Mouse (Mus musculus) fibroblast of lung, adult 2 months (primary cell): ENCODE measurements around the gene B4galnt3.
A peak's percentile ranks its signal among the peaks of the same experiment; 100 is the strongest.

Experiments used
- DNase-seq: peaks from one replicate; pipeline ENCODE4 v3.0.0-alpha.2; 2011; ENCODE audit warnings: low read depth

The B4galnt3 gene

DNA sequence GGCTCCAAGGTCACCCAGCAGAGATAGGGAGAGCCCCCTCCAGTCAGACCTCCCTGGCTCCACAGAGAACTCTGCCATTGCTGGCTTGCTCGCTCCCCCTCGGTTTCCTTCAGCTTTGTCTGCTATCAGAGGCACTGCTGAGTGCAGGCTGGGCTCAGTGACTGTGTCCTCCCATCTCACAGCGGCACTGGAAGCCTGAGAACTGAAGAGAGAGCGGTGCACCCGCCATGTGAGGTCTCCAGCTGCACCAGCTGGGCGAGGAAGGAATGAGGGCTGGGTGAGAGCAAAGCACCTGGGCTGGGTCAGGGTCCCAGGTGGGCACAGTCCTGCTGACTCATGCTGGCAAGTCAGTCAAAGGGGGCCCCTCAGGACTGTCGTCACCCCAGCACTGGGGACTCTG lies 108.6 kb downstream of the B4galnt3 start:
- DNase-seq, result no peak

DNA sequence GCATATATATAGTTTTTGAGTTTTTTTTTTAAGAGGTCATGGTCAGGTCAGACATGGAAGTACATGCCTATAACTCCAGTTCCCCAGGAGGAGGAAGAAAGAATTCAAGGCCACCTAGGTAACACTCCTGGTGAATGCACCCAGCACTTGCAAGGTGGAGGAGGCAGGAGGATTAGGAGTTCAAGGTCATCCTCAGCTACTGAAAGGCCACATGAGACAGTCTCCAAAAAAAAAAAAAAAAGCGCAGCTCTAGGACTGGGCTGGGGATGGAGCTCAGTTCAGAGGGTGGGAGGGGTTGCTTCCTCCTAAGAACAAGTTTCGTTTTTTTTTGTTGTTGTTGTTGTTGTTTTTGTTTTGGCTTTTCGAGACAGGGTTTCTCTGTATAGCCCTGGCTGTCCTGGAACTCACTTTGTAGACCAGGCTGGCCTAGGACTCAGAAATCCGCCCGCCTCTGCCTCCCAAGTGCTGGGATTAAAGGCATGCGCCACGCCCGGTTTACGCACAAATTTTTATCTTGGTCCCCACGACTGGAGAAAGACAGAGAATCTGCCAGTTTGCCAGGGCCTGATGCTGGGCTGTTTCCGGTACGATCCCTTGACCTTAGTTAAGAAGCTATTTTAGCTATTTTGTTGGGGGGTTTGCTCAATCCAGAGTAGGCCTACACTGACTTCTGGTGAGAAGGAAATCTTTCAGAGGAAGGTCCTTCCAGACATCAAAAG lies 109.2 kb downstream of the B4galnt3 start:
- no peak for DNase-seq

DNA sequence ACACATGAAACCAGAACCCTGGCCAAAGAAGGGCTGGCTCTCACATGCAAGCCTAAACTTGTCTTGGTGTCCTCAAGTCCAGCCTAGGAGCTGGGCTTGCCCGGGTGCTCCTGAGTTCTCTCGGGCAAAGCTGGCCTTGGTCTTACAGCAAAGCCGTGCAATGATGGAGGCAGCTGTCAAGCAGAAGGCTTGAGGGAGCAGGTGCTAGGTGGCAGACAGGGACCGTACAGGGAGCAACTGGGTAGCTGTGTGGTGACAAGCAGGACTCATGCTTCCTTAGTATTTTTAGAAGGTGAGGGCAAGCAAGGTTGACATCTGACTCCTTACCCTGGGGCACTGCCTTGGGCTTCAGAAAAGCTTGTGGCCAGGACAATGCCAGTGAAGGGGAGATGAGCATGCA lies 110.6 kb downstream of the B4galnt3 start:
- DNase-seq, result no peak

DNA sequence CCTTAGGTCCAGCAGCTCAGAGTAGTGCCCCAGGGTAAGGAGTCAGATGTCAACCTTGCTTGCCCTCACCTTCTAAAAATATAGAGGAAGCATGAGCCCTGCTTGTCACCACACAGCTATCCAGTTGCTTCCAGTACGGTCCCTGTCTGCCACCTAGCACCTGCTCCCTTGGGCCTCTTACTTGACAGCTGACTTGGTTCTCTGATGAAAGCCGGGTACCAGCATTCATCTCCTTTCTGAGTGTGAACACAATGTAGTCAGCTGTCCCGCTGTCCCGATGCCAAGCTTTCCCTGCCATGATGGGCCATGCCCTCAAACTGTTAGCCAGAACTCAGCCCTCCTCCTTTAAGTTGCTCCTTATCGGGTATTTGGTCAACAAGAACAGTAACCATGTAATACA lies 112.2 kb downstream of the B4galnt3 start:
- no peak for DNase-seq

DNA sequence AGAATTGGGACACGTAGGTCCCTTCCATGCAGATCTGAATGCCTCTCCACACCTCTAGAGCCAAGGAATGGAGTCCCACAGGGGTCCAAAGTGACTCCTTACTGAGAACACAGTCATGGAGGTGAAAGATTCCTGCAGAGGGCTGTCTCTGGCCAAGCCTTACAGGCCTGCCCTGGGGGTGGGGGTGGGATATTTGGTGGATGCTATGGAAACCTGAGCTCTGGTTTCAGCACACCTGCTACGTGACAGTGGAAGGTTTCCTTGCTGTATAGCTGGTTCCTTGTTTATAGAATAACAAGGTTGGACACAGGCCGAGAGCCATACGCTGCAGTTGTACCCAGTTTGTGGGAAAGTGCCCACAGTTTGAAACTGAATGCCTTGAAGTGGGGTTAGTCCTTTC lies 113.9 kb downstream of the B4galnt3 start:
- no peak for DNase-seq

DNA sequence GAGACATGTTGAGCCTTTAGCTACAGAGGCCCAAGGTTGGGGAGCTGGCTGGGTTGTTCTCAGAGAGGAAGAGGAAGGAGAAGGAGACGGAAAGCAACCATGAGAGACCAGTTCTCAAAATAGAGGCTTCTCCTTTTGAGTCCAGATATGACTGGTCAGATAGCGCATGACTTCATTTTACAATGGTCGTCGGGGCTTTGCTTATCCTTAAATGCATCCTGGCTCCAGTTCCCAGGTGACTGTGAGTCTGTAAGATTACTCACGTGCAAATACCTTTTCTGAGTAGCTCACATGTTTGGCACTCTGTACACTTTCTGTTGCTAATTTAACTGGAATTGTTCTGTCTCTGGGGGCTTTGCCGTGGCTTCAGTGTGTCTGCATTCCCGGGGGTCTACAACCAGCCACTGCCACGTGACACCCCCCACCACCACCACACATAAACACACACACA lies 114.6 kb downstream of the B4galnt3 start:
- no peak for DNase-seq

DNA sequence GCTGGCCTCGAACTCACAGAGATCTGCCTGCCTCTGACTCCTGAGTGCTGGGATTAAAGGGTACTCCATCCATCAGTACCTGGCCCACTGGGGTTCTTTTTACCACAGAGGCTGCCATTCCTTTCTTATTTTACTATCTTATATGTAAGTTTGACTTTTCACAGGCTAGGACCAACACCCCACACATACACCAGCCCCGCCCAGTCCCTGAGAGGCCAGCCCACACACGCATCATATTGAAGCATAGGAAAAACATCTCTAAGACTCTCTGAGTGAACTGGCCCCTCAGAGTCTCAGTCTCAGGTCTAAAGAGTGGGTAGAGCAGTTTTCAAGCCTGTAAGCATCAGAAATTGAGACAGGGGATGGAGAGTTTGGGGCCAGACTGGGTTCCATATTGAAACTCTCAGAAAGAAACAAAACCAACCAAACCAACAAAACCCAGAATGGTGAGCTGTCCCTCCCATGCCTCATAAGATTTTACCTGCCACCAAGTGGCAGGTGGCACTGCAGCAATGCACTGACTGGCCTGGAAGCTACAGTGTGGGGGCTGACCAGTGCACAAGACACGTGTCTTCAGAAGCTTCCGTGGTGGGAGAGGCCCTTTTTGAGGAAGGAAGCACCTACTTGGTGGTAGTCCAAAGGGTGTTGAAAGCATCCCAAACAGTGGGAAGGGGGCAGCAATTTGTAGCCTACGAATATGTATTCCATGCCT lies 115.2 kb downstream of the B4galnt3 start:
- no peak for DNase-seq

DNA sequence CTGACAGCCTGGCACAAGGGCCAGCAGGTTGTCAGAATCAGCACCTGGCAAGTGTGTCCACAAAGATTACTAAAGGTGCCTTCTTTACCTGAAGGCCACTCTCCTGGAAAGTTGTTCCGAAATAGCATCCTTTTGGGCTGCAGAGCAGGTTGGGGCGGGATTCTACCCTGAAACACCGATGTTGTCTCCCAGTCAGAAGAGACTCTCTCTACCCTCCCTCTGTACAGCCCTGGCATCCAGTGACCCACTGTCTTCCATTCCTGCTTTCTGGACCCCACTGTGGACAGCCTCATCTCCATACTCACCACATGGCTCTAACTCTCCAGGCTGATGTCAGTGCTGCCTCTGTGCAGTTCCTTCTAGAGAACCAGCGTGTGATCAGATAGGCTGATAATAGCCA lies 118.7 kb downstream of the B4galnt3 start:
- no peak for DNase-seq

DNA sequence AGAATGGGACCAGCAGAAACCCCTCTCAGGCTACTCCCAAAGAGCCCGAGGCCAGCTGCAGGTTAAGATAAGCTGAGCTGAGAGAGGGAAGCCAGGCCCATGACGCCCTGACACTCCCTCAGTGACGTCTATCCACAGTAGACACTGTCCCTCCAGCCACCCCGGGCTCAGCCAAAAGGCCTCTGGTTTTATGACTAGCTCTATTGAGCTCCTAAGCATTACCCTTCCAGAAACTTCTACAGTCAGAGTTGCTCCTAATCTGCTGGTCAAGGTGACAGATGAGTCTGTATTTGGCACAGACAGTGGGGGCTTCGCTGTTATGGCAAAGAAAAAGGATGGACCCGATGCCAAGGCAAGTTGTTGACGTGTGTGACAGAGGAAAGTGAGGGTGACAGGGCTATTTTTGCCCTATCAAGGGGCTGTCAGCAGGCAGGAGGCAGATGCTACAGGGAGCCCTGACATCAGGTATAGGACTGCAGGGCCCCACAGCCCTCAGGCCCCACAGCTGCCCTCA lies 119.7 kb downstream of the B4galnt3 start:
- DNase-seq, result no peak

DNA sequence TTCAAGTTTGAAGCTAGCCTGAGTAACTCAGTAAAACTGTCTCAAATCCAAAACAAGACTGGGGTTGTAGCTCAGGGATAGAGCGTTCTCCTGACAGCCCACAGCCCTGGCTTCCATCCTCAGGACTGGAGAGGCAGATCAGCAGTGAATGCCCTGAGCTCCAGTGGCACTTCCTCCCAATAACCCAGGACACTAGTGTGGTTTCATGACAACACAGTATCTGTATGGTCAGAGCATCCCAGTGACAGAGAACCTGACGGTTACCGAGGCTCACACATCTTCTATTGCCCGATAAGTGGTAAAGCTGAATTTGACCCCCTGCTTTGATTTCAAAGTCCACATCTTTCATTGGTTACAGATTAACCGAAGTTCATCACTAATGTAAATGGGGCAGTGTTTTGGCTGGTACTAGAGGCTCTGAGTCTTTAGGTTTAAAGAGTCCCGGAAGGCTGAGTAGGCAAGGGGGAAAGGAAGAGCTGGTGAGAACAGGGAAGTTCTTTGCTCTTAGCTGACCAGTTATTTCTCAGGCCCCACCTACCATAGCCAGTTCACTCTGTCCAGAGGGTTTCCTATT lies 120.2 kb downstream of the B4galnt3 start:
- DNase-seq, result no peak

DNA sequence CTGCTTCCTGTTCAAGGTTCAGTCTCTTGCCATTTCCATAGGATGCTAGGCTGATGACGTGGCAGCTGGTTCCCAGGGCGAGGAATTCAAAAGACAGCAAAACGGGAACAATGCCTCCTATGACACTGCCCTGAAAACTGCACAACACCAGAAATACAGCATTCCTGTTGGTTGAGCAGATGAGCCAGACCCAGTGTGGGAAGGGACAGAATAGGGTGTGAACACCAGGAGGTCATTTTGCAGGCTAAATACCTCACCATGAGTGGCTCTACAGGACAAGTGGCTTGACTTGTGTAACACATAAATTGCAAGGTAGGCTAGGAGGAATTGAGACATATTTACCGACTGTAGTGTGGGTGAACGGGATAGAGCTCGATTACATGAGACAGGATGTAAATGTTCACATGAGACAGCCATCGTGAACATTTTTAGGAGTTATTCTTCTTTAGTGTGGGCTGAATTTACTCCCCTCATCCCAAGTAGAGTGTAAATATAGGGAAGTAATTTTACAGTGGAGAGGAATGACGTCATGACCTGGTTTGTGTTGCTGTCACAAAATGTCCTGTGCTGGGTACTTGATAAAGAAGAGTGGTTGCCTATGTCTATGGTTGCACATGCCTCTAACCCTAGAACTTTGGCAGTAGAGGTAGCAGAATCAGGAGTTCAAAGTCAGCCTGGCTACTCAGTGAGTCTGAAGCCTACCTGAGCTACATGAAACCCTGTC lies 121.9 kb downstream of the B4galnt3 start:
- DNase-seq, result no peak

DNA sequence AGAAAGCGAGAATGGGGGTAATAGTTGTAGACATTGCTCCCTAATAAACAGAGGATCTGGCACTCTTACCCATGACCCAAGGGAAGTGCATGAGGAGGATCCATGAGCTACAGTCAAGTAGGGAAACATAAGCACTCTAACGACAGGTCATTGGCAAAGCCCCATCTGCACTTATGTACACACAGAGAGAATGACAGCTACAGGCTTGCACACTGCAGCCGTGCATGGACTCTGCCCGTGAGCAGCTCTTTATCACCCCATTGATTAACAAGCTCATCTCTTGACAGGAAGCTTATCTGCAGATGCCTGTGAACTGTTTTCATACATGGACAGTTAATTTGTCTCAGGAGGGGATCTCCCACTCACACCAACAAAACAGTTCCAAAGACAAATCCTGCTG lies 126.8 kb downstream of the B4galnt3 start:
- no peak for DNase-seq

DNA sequence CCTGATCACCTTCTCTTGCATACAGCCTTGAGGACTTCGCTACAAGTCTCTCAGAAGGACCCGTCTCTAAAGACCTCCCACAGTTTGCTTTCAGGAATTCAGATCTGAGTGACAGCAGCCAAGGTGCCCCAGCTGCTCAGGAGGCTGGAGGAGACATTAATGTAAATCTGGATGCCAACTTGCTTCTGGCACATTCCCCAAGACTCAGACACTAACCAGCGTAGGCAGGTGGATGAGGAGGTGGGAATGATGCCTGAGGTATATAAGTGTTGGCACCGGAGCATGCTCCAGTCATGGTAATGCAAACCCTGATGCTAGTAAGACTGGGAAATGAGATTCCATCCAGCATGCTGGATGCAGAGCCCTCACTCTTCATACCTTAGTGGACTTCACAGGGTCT lies 129.6 kb downstream of the B4galnt3 start:
- no peak for DNase-seq

DNA sequence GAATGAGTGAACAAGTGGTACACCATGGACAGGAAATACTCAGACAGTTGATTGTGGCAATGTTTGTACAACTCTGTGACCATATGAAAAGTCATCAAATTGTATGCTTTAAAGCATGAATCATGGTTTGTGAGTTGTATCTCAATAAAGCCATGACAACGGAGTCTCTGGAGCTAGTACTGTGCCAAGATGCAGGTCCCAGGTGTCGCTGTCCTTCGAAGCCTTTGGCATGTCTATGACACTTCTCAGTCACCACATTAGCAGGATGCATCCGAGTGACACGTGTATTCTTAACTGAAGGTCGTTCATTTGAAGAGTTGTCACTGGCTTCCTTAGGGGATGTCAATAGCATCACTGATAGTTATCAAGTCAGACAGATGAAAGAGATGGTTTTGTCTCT lies 131.4 kb downstream of the B4galnt3 start:
- no peak for DNase-seq

DNA sequence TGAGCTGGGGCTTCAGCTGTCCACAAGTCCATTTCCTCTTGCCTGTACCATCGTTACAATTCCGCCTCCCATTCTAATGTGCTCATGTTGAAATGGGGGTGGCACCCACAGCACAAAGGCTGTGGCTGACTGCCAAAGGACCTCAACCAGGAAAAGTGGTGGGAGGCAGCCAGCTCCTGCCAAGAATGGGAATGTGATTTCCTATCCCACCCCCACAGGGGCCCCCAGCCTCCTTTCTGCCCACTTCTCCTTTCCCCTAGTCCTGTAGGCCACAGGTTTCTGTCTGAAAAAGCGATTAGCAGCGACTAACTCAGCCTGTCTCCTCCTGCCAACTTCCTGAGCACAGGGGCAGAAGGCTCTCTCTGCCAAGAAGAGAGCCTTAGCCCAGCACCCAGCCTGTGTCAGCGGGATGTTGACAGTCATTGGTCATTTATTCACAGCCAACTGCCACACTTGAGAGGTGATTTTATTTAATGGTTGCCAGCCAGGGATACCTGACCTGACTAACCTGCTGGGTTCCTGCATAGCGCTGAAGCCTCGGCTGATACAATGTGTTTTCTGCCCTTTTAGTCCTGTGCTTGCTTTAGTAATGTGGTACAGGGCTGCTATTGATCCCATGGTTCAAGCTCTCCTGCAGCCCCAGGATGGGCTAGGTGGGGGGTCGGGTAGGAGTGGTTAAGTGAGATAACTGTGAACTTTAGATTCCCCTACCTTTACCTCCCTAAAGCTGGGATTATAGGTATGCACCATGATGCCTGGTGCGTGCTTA lies 135.0 kb downstream of the B4galnt3 start:
- DNase-seq, result peak; percentile 21

DNA sequence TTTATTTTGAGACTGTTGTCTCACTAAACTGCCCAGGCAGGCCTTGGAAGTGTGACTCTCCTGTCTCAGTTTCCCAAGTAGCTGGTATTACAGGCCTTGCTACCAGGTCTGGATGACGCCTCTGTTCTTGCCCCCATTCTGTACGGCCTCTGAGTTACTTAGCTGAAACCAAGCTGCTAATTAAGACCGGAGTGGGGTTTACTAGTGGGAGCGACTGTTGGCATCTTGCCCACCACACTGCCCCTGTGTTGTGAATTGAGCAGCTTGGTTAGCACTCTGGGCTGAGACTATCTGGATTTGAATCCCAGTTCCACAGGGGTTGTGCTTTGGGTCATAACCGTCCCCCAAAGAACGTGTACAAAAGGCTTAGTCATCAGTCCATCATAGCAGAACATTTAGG lies 136.9 kb downstream of the B4galnt3 start:
- DNase-seq, result no peak

DNA sequence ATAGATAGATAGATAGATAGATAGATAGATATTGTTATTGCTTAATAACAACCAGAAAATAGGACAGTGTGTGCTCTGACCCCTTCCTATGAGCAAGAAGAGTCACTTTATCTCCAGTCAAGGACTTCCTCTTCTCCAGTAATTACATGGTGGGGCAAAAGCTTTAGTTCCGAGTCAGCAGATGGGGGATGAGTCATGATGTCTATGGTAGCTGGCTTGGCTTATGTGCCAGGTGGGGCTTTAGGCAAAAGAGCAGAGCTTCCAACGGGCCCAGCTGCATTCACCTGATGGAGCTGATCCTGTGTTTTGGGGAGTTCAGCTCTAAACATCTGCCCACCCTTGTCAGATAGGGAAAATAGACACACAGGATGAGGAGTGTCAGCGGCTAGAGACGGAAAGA lies 138.8 kb downstream of the B4galnt3 start:
- no peak for DNase-seq

DNA sequence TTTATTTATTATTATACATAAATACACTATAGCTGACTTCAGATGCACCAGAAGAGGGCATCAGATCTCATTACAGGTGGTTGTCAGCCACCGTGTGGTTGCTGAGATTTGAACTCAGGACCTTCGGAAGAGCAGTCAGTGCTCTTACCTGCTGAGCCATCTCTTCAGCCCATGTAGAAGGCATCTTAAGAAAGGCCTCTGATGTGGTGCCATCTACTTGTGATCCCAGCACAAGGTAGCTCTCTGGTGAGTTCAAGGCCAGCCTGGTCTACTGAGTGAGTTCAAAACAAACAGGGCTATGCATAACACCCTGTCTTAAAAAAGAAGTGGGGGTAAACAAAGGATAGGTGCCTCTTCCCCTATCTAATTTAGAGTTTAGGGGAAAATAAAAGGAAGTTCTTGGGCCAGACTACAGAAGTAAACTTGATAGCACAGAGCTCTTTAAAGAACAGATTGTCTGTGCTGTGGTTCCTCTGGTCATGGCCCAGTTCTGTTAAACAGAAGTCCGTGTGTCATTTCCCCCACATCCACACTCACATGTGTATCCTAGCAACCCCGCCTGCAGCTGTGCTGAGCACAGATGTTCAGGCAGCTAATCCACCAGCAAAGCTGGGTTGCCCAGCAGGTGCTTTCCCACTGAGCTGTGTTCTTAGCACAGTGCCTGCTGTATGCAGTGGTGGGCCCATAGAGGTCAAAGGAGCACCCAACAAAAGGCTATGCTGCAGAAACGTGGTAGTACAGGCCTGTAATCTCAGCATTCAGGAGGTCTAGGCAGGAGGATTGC lies 139.6 kb downstream of the B4galnt3 start:
- DNase-seq, result no peak
